Mouse (Mus musculus) left cerebral cortex, postnatal 4 days (tissue): ENCODE data around the gene Notch3. TPM values are rescaled to one million over a fixed set of nuclear protein-coding genes. Genes with fewer than 3 reads are reported as not detected.
"Not testable (repeated sequence)": the region's sequence is repeated elsewhere in the genome, so short reads cannot be mapped to it uniquely, and the experiment has no call there.

Experiments
- DNase-seq: peaks from one replicate; pipeline ENCODE4 v3.0.0-alpha.2; 2022
- intact Hi-C: fragments of 180-260 bp; cut with DNase I; formaldehyde crosslinking; loops from one replicate; pipeline ENCODE4 v1.15.1; 2025
- total RNA-seq, 2 experiments: library from RNA; stranded (reverse); gene quantifications; 2 replicates each; pipeline ENCODE4 v1.2.3; 2021

Gene Notch3
- total RNA-seq, 2 experiments from 2014 or later: 21.8 to 21.9 TPM

- DNase-seq: no peak
- intact Hi-C loops: no loop called here
These were observed 45.7 kb downstream of the Notch3 start for GRCm38 (mm10) chr17:32120771-32121532.

DNA sequence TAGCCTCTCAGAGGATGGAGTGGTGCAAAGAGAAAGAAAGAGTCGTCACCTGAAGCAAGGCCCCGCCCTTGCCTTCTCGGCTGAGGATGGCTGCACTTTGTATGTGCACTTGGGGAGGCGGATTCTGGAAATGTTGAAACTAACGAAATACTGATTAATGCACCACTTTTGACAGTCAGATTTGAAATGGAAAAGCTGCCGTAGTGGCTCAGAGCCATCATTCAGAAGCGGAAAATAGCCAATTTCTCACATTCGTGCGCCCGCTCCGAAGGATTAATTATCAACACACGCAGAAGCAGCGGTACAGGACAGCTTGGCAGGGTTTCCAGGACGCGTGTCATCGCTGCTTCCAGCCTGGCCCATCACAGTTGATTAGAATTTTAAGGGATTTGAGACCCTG is 47.5 kb downstream of the Notch3 start:
- intact Hi-C loops: no loop called here
- no peak for DNase-seq

DNA sequence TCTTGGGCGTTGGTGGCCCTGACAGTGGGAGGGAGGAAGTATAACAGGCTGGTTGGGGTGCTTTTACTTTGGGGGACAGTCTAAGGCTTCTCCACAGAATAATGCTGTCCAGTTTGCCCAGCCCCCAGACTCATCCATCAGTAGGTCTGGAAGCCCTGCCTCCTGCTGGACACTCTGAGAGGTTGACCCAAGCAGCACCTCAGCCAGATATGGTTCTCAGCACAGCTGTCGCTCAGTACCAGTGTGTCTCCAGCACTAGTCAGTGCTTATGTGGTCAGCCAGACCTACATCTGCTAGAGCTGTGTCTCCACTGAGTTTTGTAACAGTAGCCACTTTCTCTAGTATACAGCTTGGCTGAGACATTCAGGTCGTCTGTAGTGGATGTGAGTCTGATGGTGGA is 48.2 kb downstream of the Notch3 start:
- DNase-seq: no peak
- intact Hi-C loops: no loop called here

DNA sequence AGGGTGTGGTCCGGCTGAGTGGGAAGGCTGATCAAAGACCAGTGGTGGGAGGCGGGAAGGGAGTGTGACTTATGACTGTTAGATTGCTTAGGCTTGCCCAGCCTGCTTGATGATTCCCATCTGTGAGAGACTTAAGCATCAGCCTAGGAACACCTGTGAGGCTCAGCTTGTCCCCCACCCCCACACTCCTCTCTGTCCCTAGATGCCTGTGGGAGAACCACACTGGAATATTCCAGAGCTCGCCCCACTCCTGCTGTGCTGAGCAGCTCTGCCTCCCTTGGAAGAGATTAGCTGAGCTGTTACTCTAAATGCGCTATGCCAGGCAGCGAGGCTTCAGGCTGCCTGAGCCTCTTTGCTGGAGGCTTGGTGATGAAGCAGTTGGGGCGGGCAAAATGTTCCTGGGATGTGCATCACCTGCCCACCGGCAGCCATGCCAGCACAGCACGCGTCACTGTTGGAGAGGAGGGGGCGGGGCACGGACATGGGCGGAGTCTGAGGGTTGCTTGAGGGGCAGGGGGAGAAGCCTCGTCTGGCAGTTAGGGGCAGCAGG is 48.7 kb downstream of the Notch3 start:
- intact Hi-C loops: not testable (repeated sequence)
- peak; percentile 46 for DNase-seq

DNA sequence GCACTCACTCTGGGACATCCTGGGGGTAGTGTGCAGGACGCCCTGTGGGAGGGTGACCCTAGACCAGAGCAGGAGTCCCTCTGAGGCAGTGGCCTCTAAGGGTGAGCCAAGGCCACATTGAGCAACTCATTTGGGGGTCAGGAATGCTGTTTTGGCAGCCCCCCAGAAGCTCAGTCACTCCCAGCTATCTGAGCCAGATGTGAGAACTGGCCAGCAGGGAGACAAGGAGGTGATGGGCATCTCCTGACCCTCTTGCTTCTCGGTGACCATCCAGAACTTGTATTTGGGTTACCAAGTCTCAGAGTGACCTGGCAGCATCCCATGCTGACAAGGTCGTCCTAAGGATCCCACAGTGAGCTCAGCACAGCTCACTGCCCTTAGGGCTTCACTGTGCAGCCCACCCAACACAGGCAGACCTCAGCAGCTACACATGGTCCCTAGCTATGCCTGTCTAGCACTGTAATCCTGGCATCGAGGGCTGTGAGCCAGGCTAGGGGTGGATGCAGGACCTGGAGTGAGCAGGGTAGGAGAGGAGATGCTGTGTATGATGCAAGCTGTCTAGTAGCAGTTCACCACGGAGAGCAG is 49.3 kb downstream of the Notch3 start:
- no peak for DNase-seq
- intact Hi-C loops: no loop called here

DNA sequence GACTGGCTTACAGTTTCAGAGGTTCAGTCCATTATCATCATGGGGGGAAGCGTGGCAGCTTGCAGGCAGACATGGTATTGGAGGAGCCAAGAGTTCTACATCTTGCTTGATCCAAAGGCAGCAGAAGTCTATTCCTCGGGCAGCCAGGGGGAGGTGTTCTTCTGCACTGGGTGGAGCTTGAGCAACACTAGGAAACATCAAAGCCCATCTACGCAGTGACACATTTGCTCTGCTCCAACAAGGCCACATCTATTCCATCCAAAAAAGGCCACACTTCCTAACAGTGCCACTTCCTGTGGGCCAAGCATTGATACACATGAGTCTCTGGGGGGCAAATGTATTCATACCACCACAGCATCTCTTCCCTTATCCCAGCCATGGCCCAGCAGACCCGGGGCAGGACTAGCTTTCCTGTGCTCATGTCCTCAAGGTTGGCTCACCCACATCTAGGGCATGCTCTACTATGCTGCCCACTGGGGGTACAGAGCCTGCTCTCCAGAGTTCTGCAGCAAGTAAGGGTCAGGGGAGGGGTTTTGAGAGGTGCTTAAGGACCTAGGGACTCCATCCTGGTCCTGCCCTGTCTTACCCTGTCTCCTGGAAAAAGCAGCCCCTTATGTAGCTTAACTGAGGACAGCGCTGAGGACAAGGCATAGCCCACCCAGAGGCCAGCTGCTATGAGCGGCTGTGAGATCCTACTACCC is 49.9 kb downstream of the Notch3 start:
- intact Hi-C loops: no loop called here
- no peak for DNase-seq

- DNase-seq, intact Hi-C loops: not testable (repeated sequence)
These were observed 52.2 kb downstream of the Notch3 start for GRCm38 (mm10) chr17:32114486-32114885.

- peak; percentile 39 for DNase-seq
- intact Hi-C loops: no loop called here
These were observed 52.9 kb downstream of the Notch3 start for GRCm38 (mm10) chr17:32113523-32114421.

GRCm38 (mm10) chr17:32113255-32113522 is 53.5 kb downstream of the Notch3 start:
- intact Hi-C loops: no loop called here
- no peak for DNase-seq

GRCm38 (mm10) chr17:32112434-32113254 is 54.0 kb downstream of the Notch3 start:
- DNase-seq: no peak
- intact Hi-C loops: no loop called here

- intact Hi-C loops: no loop called here
- DNase-seq: no peak
These were observed 55.5 kb downstream of the Notch3 start for GRCm38 (mm10) chr17:32110980-32111780.

DNA sequence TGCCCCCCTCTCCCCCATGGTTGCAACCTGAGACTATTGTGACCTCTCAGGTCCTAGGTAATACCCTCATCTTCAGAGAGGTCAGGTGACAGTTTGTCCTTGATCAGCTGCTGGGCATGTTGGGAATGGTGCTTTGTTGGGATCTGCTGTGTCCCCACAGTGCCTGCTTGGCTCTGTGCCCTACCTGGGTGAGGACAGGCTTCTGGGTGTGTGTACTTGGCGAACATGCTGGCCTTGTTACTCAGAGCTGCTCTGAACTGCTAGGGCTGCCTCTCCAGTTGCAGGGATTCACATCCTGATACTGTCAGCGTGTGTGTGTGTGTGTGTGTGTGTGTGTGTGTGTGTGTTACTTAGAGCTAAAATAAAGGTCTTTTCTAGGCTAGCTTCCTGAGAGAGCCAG is 56.2 kb downstream of the Notch3 start:
- DNase-seq: no peak
- intact Hi-C loops: no loop called here

DNA sequence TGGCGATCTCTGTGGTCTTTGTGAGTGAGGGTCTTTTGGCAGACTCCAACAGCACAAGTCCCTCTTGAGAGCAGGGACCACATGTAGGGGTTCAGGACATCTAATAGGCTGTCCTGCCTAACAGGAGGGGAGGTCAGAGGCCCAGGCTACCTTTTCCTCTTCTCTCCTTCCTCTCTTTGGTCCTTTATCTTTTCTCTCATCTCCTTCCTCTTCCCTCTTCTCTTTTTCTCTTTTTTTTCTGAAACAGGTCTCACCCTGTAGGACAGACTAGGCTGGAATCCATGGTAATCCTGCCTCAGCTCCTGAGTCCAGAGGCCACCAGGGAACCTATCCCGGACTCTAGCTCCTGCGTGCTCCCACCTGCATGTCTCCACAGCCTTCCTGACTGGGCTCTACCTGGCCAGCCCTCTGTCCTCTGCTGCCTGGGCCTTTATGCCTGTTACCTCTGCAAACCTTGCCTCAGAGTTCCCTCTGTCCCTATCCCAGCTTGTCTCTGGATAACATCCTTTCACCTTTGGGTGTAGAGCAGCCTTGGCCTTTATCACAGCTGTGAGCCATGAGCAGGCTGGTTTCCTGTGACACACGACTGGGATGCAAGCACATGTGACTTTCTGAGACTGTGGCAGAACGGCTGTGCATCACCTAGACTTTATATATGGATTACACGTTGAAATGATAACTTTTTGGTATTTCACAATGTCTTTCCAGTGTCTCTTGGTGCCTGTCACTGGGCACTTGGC is 57.3 kb downstream of the Notch3 start:
- no peak for DNase-seq
- intact Hi-C loops: no loop called here

DNA sequence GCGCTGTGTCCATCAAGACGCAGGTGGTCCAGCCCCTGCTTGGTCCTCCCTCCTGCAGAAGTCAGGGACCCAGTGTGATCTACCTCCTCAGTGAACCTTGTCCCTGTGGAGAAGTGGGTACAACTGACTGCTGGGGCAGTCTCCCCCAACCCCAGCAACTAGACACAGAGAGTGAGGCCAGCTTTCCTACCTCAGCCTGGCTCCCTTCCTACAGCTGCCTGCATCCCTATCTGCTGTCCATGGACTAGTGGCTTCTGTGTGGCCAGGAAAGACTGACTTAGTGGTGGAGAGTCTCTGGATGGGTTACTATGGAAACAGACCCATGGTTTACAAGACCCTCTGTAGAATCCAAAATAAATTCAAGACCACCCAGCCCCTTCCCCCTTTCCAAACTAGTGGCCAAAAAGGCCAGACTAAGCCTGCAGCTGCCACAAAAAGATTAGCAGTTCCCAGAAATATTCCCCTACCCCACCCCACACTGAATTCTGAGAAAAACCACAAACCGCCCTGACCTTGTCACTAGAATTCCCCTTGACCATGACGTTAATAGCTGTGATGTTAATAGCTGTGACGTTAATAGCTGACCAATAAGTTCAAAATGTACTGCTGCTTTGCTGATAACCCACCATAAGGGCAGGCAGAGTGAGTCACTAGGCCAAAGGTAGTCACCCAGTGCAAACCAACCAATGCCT is 58.2 kb downstream of the Notch3 start:
- intact Hi-C loops, DNase-seq: not testable (repeated sequence)

DNA sequence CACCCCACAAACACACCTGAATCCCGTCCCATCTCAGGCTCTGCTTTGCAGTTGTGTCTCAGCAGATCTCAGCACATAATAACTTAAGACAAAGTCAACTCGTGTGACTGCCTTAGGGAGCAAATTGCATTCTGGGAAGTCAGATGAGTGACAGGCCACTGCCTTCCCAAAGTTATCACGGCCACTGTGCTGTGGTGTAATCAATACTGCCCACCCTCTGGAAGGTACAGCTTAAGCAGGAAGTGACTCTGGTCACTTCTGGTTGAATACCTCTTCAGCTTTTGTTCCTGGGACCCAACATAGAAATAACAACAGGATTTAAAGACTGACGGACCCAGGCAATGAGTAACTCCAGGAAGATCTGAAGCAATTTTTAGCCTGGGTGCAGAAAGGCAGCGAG is 58.8 kb downstream of the Notch3 start:
- intact Hi-C loops: no loop called here
- no peak for DNase-seq

DNA sequence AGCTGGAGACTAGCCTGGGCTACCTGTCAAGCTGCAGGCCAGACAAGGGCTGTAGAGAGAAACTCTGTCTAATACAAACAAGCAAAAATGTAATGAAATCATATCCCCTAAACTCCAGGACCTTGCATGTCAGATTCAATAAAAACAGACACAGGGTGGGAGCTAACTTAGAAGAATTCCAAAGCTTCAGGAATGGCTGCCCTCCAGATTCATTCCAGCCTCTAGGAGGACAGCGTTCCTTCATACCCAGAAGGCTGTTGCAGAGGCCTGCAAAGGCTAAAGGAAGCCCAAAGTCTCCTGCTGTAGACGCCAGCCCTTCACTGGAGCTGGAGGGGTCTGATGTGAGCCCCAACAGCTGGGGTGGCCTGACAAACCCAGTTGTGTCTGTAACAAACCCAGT is 60.3 kb downstream of the Notch3 start:
- no peak for DNase-seq
- intact Hi-C loops: no loop called here

DNA sequence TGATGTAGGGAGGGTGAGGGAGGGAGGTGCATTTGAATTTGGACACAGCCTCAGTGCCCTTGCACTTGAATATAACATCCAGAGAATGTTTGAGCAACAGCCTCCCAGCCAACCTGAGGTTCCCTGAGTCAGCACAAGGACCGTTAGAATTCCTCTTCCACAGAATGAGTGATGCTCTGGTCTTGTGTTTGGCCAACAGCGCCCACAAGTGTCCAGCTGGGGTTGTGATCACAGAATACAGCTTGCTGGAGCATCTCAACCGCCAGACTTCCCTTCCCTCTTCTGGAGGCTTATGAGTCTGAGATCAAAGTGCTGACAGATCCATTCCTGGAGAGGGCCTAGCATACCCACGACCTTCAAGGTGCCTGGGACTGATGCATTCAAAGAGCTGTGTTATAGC is 63.6 kb downstream of the Notch3 start:
- intact Hi-C loops: no loop called here
- no peak for DNase-seq
